Mouse (Mus musculus): Measurements from ENCODE around the gene AA986860. TPM values are rescaled to one million over a fixed set of nuclear protein-coding genes. Genes with fewer than 3 reads are reported as not detected.

Gene AA986860
- total and polyA plus RNA-seq, 2 experiments from 2014 or later, result 0.42 to 0.99 TPM

GRCm38 (mm10) chr1:130710283-130711080 is 21.3 kb upstream of the AA986860 start:
- Histone ChIP-seq H3K4me2 (ENCODE audit: low read depth, low read length, poor library complexity, severe bottlenecking) (no peak overlapping the region), H3K4me1 (ENCODE audit: insufficient read depth, low read length) (no peaks in the 10 kb centered on the region), H3K9ac (replicated peaks; ENCODE audit: low read length, poor library complexity, severe bottlenecking) (no peak overlapping the region), H3K27me3 (ENCODE audit: insufficient read depth, low read length) (no peaks in the 10 kb centered on the region), H3K4me3 (ENCODE audit: low read depth, low read length) (no peak overlapping the region), H3K27ac (ENCODE audit: low read depth, low read length) (no peak overlapping the region), H3K9me3 (ENCODE audit: low read length) (no peaks in the 10 kb centered on the region), H3K36me3 (ENCODE audit: insufficient read depth, low read length) (peaks cover 27% of the 10 kb centered on the region)
- no peak for DNase-seq (ENCODE audit: low spot score)
- no peak for TF ChIP-seq CTCF (IDR thresholded peaks at IDR 0.05)
- WGBS, result 88% methylated on average over 22 of the region's 22 CpGs
- ATAC-seq (ENCODE audit: low FRiP score), result no peak

- Histone ChIP-seq H3K36me3 (ENCODE audit: insufficient read depth, low read length) (no peaks in the 10 kb centered on the region), H3K4me2 (ENCODE audit: low read depth, low read length, poor library complexity, severe bottlenecking) (no peak overlapping the region), H3K9ac (replicated peaks; ENCODE audit: low read length, poor library complexity, severe bottlenecking) (no peak overlapping the region), H3K4me1 (ENCODE audit: insufficient read depth, low read length) (peaks cover 4% of the 10 kb centered on the region; the same call in 1 of the 2 replicates), H3K9me3 (ENCODE audit: low read length) (no peaks in the 10 kb centered on the region), H3K27me3 (ENCODE audit: insufficient read depth, low read length) (no peaks in the 10 kb centered on the region), H3K27ac (ENCODE audit: low read depth, low read length) (no peak overlapping the region), H3K4me3 (ENCODE audit: low read depth, low read length) (no peak overlapping the region)
- ATAC-seq (ENCODE audit: low FRiP score), result no peak
- 76% methylated on average over 4 of the region's 4 CpGs for WGBS
- no peak for TF ChIP-seq CTCF (IDR thresholded peaks at IDR 0.05)
- no peak for DNase-seq (ENCODE audit: low spot score)
These were observed 17.7 kb upstream of the AA986860 start for GRCm38 (mm10) chr1:130714046-130714445.

GRCm38 (mm10) chr1:130715561-130716217 is 16.1 kb upstream of the AA986860 start, which contains the start of gene Gm29427:
TSS of gene Gm29427 (minus strand) at chr1:130715799.
- Histone ChIP-seq H3K4me2 (ENCODE audit: low read depth, low read length, poor library complexity, severe bottlenecking) (peak within 1 kb of the TSS; percentile 98), H3K9me3 (ENCODE audit: low read length) (no peaks in the 10 kb centered on the region), H3K9ac (replicated peaks; ENCODE audit: low read length, poor library complexity, severe bottlenecking) (peak within 1 kb of the TSS; percentile 86), H3K27me3 (ENCODE audit: insufficient read depth, low read length) (no peaks in the 10 kb centered on the region), H3K27ac (ENCODE audit: low read depth, low read length) (peak within 1 kb of the TSS; percentile 81), H3K4me3 (ENCODE audit: low read depth, low read length) (peak within 1 kb of the TSS; percentile 65), H3K36me3 (ENCODE audit: insufficient read depth, low read length) (no peaks in the 10 kb centered on the region), H3K4me1 (ENCODE audit: insufficient read depth, low read length) (peaks cover 4% of the 10 kb centered on the region; the same call in 1 of the 2 replicates)
- ATAC-seq (ENCODE audit: low FRiP score) (peak; percentile 93), DNase-seq (ENCODE audit: low spot score) (peak; percentile 95)
- TF ChIP-seq CTCF (IDR thresholded peaks at IDR 0.05), result no peak
- WGBS, result under 1% methylated on average over 38 of the region's 38 CpGs

GRCm38 (mm10) chr1:130716218-130716512 is 15.6 kb upstream of the AA986860 start:
- Histone ChIP-seq H3K9ac (replicated peaks; ENCODE audit: low read length, poor library complexity, severe bottlenecking) (peak overlapping the region; percentile 86), H3K4me3 (ENCODE audit: low read depth, low read length) (peak overlapping the region; percentile 65), H3K27ac (ENCODE audit: low read depth, low read length) (peak overlapping the region; percentile 81), H3K36me3 (ENCODE audit: insufficient read depth, low read length) (no peaks in the 10 kb centered on the region), H3K4me1 (ENCODE audit: insufficient read depth, low read length) (peaks cover 4% of the 10 kb centered on the region; the same call in 1 of the 2 replicates), H3K9me3 (ENCODE audit: low read length) (no peaks in the 10 kb centered on the region), H3K27me3 (ENCODE audit: insufficient read depth, low read length) (no peaks in the 10 kb centered on the region), H3K4me2 (ENCODE audit: low read depth, low read length, poor library complexity, severe bottlenecking) (peak overlapping the region; percentile 98)
- WGBS, result 0% methylated on average over 3 of the region's 3 CpGs
- TF ChIP-seq CTCF (IDR thresholded peaks at IDR 0.05), result no peak
- ATAC-seq (ENCODE audit: low FRiP score) (0 out of 2 replicates have a peak, but pooled peaks have one; percentile 6), DNase-seq (ENCODE audit: low spot score) (peak; percentile 50)

- peaks cover 4% of the 10 kb centered on the region; the same call in 1 of the 2 replicates for H3K4me1 ChIP-seq (ENCODE audit: insufficient read depth, low read length)
These were observed 15.1 kb upstream of the AA986860 start for GRCm38 (mm10) chr1:130716513-130717290.

More at GRCm38 (mm10) chr1:130716513-130717290, 15.1 kb upstream of the AA986860 start:
- ATAC-seq (ENCODE audit: low FRiP score), result peak; percentile 6; the same call in 1 of the 2 replicates
- no peak for TF ChIP-seq CTCF (IDR thresholded peaks at IDR 0.05)
- Histone ChIP-seq H3K9ac (replicated peaks; ENCODE audit: low read length, poor library complexity, severe bottlenecking) (peak overlapping the region; percentile 86), H3K4me3 (ENCODE audit: low read depth, low read length) (peak overlapping the region; percentile 65), H3K36me3 (ENCODE audit: insufficient read depth, low read length) (no peaks in the 10 kb centered on the region), H3K9me3 (ENCODE audit: low read length) (no peaks in the 10 kb centered on the region), H3K27me3 (ENCODE audit: insufficient read depth, low read length) (no peaks in the 10 kb centered on the region), H3K4me2 (ENCODE audit: low read depth, low read length, poor library complexity, severe bottlenecking) (peak overlapping the region; percentile 98), H3K27ac (ENCODE audit: low read depth, low read length) (peak overlapping the region; percentile 81)
- WGBS, result under 1% methylated on average over 41 of the region's 42 CpGs
- peak; percentile 53 for DNase-seq (ENCODE audit: low spot score)
